Mouse (Mus musculus): ENCODE data around the gene Cfd.

- TF ChIP-seq CTCF (IDR thresholded peaks at IDR 0.05; ENCODE audit: extremely low read depth, insufficient read depth, low read length) (no peak), POLR2A (IDR thresholded peaks at IDR 0.05; ENCODE audit: extremely low read depth, insufficient read depth, low read length) (no peak)
Measured at GRCm38 (mm10) chr10:79843476-79843875, 47.2 kb upstream of the Cfd start.

Measured in cortical plate, adult 2 months (tissue).